Mouse (Mus musculus) liver, adult (tissue): ENCODE data around the gene Ppie.

Experiments
- GATA4 ChIP-seq: IDR thresholded peaks from 2 replicates; pipeline ENCODE4 v1.6.1; 2014; ENCODE audit warnings: mild to moderate bottlenecking, low read length; ENCODE audit not compliant: insufficient replicate concordance

Ppie gene

DNA sequence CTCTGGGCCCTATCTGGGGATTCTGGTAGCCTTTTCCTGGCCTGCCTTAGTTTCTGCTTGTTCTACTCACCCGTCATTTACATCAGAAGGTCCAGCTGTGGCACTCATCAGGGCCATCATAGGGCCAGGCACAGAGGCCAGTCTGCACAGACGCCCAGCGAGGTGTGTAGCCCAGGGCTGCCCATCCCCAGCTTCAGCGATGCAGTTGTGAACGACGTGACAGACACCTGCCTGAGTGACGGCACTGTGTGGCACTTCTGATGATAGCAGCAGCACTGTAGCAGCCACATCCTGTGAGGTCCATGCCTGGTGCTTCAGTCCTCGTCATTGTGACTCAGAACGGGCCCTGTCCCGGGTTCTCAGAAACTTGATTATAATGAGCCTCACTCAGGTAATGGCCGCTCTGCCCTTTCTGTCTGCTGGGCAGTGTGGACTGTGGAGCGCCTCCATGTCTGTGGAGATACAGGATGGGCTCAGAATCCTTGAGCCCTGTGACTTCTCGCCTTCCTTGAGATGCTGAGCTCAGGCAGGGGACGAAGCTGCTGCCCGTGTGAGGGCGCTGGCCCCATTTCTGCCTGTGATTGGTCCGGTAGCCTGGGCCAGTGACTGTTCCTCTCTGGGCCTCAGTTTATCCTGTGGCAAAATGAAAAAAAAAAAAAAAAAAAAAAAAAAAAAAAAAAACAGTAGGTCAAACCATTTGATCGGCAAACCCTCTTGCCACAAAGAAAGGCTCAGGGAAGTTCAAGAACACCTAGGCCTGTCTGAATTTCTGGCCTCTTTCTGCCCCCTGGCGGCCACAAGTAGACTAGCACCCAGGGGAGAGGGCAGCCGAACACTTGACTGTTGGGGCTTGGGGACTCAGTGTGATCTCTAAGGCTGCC is 57.2 kb downstream of the Ppie start:
- no peak for TF ChIP-seq GATA4

DNA sequence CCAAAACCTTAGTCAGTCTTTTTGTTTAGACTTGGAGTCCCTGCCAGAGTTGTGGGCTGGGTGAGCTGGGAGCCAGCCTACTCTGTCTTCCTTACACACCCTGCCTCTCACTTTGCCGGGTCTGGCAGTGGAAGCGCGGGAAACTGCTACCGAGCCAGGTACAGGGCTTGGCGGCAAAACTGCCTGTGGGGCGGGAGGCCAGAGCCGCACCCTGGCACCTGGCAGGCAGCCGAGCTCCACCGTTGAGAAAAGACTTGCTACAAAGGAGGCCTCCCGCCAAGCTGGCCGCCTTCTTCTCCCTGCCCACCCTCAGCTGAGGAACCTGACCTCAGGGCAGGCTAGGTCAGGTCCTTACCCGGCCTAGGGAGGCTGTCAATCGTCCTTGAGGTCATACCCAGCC is 59.0 kb downstream of the Ppie start:
- no peak for TF ChIP-seq GATA4

DNA sequence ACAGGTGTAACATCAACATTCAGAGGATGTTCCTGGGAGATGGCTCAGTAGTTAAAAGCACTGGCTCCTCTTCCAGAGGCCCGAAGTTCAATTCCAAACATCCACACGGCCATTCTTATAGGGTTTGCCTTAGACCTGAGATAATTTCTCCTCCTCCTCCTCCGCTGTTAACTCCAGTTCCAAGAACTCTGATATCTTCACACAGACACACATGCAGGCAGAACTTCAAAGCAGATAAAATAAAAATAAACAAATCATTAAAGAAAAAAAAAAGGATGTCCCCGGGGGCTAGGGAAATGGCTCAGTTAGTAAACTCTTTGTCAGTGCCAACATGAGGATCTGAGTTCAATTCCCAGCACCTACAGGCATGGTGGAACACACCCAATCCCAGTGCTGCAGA is 61.5 kb downstream of the Ppie start:
- no peak for TF ChIP-seq GATA4
